Mouse (Mus musculus) lung, embryonic 15.5 days (tissue): ENCODE measurements around the gene Snx18. TPM values are rescaled to one million over a fixed set of nuclear protein-coding genes. Genes with fewer than 3 reads are reported as not detected.

ENCODE experiments used
- ATAC-seq: fragments of 200-750 bp; cut with Nextera tagmentation; 2 replicates; pipeline ENCODE4 v1.8.0; 2017; ENCODE audit warnings: moderate number of reproducible peaks, borderline replicate concordance; ENCODE audit not compliant: low FRiP score, low TSS enrichment; ENCODE audit errors: extremely low read depth
- H3K27ac ChIP-seq: fragments of 300-500 bp; sonication (generic); 2 replicates; pipeline ENCODE4 v1.5.1; 2015; ENCODE audit warnings: moderate library complexity, mild to moderate bottlenecking, inconsistent platforms
- H3K27me3 ChIP-seq: fragments of 300-500 bp; sonication (generic); 2 replicates; pipeline ENCODE4 v1.6.1; 2015; ENCODE audit warnings: inconsistent platforms
- H3K36me3 ChIP-seq: fragments of 300-500 bp; sonication (generic); 2 replicates; pipeline ENCODE4 v1.6.1; 2015; ENCODE audit warnings: inconsistent platforms
- H3K4me1 ChIP-seq: fragments of 300-500 bp; sonication (generic); 2 replicates; pipeline ENCODE4 v1.6.1; 2015; ENCODE audit warnings: inconsistent platforms
- H3K4me2 ChIP-seq: fragments of 300-500 bp; sonication (generic); 2 replicates; pipeline ENCODE4 v1.6.1; 2015; ENCODE audit warnings: inconsistent platforms, mild to moderate bottlenecking, moderate library complexity
- H3K4me3 ChIP-seq: fragments of 300-500 bp; sonication (generic); 2 replicates; pipeline ENCODE4 v1.5.1; 2015; ENCODE audit warnings: mild to moderate bottlenecking, inconsistent platforms
- H3K9ac ChIP-seq: fragments of 300-500 bp; sonication (generic); 2 replicates; pipeline ENCODE4 v1.6.1; 2015; ENCODE audit warnings: inconsistent platforms
- H3K9me3 ChIP-seq: fragments of 300-500 bp; sonication (generic); 2 replicates; pipeline ENCODE4 v1.6.1; 2016; ENCODE audit warnings: inconsistent platforms
- WGBS: fragments of 180-500 bp; shearing (Covaris S2); methylation state at CpG from one replicate; pipeline ENCODE4 v1.1.7; 2015; 5-methylcytosine and 5-hydroxymethylcytosine counted together
- polyA plus RNA-seq: library from polyadenylated mRNA; unstranded; fragments of >200 nt; fragmentation: Nextera tagmentation; extraction: Ambion mirVana; gene quantifications from 2 replicates; pipeline ENCODE4 v1.2.1, GENCODE M21; 2015

The Snx18 gene
- polyA plus RNA-seq, 1 experiment from 2014 or later, result 20.4 TPM

DNA sequence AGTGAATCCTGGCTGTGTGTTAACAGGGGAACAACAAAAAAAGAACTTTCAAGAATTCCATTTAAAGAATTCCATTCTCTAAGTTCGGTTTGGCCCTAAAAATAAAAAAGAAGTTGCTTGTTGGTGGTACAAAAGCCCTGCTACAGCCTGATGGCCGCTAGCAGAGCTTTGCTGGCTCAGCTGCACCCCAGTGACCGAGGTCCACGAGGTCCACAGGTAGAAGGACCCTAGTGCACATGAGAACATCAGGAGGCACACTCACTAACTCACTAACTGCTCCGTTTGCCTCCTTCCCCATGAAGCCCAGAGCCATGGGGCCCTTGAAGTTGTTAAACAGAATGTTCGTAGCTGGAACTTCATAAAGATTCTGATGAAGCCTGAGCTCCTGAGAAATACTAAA is 14.0 kb downstream of the Snx18 start:
- H3K27me3 ChIP-seq, result no peaks in the 10 kb centered on the region

DNA sequence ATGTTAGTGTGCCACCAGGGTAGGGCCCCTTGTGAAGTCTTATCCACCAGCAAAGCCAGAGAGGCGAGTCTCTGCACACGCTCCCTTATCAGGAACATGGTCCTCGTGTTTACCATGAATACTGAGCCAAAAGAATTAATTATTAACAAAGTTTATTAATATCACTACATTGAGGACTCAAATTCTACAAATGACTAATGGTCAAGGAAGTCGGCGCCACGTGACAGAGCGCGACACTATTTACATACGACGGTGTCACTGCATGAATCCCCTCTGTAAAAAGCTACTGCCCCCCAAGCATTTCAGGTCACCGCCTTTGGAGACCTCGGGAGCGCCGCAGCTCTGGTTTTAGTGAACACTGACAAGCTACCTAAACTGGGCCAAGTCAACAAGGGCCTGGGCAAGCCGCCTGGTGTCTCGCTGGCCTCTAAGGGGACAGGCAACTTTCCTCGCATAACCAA is 15.5 kb downstream of the Snx18 start:
- Histone ChIP-seq H3K4me1 (peaks cover 72% of the 10 kb centered on the region), H3K9me3 (no peaks in the 10 kb centered on the region), H3K36me3 (no peaks in the 10 kb centered on the region), H3K27me3 (no peaks in the 10 kb centered on the region), H3K4me3 (no peak overlapping the region), H3K4me2 (peak overlapping the region; percentile 4; the same call in 1 of the 2 replicates), H3K27ac (no peak overlapping the region), H3K9ac (no peak overlapping the region)
- no peak; the same call in 1 of the 2 replicates for ATAC-seq
- 45% methylated on average over 17 of the region's 17 CpGs for WGBS

More for the DNA sequence above, 14.0 kb downstream of the Snx18 start:
- no peak overlapping the region for H3K9ac ChIP-seq
- H3K9me3 ChIP-seq, result no peaks in the 10 kb centered on the region
- peaks cover 79% of the 10 kb centered on the region for H3K4me1 ChIP-seq
- ATAC-seq, result no peak
- peak overlapping the region; percentile 26; the same call in 1 of the 2 replicates for H3K27ac ChIP-seq
- no peak overlapping the region for H3K4me2 ChIP-seq
- H3K36me3 ChIP-seq, result no peaks in the 10 kb centered on the region
- 62% methylated on average over 6 of the region's 6 CpGs for WGBS
- H3K4me3 ChIP-seq, result no peak overlapping the region

DNA sequence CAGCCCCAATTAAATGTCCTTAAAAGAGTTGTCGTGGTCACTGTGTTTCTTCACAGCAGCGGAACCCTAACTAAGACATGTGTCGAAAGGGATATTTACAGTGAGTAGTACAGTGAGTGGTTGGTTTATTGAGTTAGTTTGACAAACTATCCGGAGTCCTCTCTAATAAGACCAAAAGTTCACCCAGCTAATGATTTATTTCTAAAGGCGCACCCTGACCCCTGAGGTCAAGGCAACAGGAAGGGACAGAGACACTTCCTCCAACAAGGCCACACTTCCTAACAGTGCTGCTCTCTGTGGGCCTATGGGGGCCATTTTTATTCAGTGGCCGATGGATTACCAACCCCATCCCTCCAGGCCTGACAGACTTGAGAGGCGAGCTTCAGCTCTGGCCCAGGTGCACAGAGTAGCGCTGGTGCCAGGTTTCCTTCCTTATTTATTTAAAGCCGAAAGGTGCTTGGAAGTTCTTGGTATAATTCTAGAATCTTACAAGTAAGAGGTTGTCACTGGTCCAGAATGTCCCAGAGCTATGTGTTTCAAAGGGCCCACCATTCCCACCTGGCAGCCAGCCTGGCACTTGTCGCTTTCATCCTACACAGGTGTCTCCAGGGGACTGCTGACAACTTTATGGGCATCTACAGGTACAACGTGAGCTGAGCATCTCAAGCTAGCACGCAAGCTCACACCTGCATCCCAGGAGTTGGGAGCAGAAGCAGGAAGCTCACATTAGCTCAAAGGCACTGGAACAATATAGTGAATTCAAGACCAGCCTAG is 16.3 kb downstream of the Snx18 start:
- H3K9me3 ChIP-seq, result no peaks in the 10 kb centered on the region
- no peak for ATAC-seq
- no peak overlapping the region for H3K4me2 ChIP-seq
- no peak overlapping the region for H3K27ac ChIP-seq
- H3K36me3 ChIP-seq, result no peaks in the 10 kb centered on the region
- H3K9ac ChIP-seq, result no peak overlapping the region
- H3K4me3 ChIP-seq, result no peak overlapping the region
- H3K4me1 ChIP-seq, result peaks cover 72% of the 10 kb centered on the region
- 81% methylated on average over 12 of the region's 12 CpGs for WGBS
- no peaks in the 10 kb centered on the region for H3K27me3 ChIP-seq

DNA sequence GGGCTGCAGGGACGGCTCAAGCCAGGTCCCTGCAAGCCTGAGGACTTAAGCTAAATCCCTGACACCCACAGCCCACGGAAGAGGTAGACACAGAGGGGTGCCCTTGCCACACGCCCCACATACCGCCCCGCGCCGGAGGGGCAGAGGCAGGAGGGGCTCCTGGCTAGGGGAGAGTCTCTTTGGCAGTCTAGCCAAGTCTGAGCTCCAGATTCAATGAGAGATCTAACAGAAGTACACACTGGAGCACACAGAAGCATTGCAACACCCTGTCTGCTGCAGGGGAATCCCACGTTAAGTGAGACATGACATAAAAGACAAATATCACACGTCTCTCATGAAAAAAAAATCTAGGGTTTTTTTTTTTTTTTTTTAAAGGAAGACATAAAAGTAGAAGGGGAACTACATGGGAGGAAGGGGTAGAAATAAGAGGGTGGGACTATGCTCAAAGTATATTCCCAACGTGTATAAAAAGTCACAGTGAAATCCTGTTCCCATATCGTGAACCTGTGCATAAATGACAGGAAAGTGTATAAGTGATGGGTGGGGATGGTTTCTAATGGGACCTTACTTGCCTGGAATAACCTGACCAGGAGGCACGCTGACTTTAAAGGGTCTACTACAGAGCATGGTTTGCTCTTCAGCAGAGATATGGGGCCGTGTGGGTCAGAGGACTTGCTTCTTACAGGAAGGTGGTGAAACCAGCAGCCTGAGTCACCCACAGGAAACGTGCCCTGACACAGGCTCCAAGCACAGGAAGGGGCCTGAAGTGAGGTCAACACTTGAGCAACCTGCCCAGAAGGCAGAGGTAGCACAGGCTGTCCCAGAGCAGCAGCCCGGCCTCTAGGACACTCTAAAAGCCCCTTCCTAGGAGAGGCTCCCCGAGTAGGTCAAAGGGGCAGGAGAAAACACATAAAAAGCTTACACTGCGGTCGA is 17.6 kb downstream of the Snx18 start:
- Histone ChIP-seq H3K36me3 (no peaks in the 10 kb centered on the region), H3K9ac (no peak overlapping the region), H3K9me3 (no peaks in the 10 kb centered on the region), H3K4me1 (peaks cover 74% of the 10 kb centered on the region), H3K4me2 (no peak overlapping the region), H3K27me3 (no peaks in the 10 kb centered on the region), H3K4me3 (no peak overlapping the region), H3K27ac (no peak overlapping the region)
- WGBS, result 85% methylated on average over 18 of the region's 18 CpGs
- no peak for ATAC-seq

DNA sequence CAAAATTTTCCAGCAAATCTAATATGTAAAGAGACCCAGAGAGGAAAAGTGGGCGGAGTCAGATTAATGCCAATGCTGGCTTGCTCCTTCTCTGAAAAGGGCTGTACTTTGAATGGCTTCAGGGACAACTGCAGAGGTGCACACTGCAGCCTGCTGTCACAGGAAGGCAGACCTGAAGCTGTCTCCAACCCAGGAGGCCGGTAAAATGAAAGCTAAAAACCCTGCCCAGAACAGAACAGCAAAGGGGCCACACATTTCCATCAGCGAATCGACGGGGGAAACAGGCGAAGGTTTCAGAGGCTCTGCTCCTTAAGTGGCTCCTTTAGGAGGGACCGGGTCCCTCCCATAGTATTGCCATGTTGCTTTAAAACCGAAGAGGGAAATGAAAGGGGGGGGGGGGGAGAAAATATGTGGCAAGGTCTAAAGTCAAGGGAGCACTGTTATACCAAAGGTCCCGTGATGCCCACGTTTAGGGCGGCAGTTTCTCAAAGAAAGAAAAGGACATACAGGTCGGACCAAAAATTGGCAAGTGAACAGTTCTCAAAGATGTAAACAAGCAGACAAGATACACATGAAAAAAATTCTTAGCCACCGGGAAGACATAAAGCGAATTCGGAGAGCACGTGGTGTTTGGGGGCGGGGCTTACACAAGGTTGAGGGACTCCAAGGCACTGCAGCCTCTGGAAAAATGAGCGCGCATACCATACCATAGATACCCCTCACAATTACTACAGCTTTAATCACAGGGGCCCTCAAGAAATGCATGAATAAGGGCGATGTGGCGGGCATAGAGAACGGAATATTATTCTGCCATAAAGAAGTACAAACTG is 18.4 kb downstream of the Snx18 start:
- Histone ChIP-seq H3K27me3 (no peaks in the 10 kb centered on the region), H3K4me3 (no peak overlapping the region), H3K27ac (no peak overlapping the region), H3K4me2 (no peak overlapping the region), H3K4me1 (peaks cover 73% of the 10 kb centered on the region), H3K9ac (no peak overlapping the region), H3K9me3 (no peaks in the 10 kb centered on the region), H3K36me3 (no peaks in the 10 kb centered on the region)
- ATAC-seq, result no peak
- 85% methylated on average over 22 of the region's 22 CpGs for WGBS

DNA sequence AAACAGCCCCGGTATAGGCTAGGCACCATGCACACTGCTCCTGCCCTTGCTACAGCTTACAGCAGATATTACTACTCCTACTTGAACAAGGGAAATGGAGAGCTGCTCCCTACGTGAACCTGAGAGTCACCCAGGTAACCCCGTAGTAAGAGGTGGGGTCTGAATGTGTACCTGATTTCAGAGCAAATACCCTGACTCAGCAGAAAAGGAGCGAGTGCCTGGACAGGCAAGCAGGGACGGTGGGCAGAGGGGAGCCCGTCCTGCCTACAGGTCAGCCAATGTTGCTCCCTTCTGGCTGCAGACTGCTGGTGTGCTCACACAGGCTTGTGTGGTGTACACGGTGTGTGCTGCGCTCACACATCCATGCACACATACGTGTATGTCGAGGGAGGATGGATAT is 20.7 kb downstream of the Snx18 start:
- no peak overlapping the region for H3K4me2 ChIP-seq
- H3K9ac ChIP-seq, result no peak overlapping the region
- H3K4me1 ChIP-seq, result peaks cover 51% of the 10 kb centered on the region
- peaks cover 13% of the 10 kb centered on the region; the same call in 1 of the 2 replicates for H3K36me3 ChIP-seq
- no peaks in the 10 kb centered on the region for H3K9me3 ChIP-seq
- no peaks in the 10 kb centered on the region for H3K27me3 ChIP-seq
- no peak overlapping the region for H3K4me3 ChIP-seq
- 79% methylated on average over 10 of the region's 10 CpGs for WGBS
- ATAC-seq, result no peak
- H3K27ac ChIP-seq, result no peak overlapping the region

DNA sequence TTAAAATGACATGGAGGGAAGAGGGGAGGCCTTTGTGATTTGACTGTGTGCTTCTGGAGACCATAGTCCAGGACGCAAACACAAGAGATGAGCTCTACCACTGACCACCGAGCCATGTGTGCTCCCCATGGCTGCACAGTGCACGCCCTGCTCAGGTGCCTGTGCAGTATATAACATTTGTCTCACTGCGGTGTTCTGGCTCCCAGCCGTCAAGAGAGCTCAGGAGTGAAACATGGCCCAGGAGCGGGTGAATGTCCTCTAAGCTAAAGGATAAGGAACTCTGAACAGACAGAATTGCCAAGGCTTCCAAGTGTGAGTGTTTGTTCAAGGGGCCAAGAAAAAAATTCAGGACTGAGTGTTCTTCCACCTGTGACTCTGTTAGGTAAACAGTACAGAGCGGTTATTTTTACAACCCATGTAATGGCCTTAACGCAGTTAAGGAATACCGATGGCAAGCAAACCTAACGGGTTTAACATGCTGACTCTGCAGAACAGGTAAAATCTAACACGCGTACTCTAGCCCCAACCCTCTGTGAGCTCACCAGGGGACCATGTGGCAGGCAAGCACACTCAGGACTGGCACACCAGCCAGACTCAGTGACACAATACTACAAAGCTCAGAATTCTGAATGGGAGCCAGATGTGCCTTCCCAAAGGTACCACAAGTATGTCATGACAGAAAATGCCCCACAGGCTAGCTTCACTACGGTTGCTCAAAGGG is 21.4 kb downstream of the Snx18 start:
- H3K4me3 ChIP-seq, result no peak overlapping the region
- H3K27ac ChIP-seq, result peak overlapping the region; percentile 39
- no peaks in the 10 kb centered on the region for H3K27me3 ChIP-seq
- no peaks in the 10 kb centered on the region for H3K9me3 ChIP-seq
- no peak overlapping the region for H3K4me2 ChIP-seq
- H3K36me3 ChIP-seq, result peaks cover 13% of the 10 kb centered on the region; the same call in 1 of the 2 replicates
- peaks cover 45% of the 10 kb centered on the region for H3K4me1 ChIP-seq
- H3K9ac ChIP-seq, result no peak overlapping the region
- whole genome bisulfite sequencing, result 66% methylated on average over 13 of the region's 13 CpGs
- ATAC-seq, result peak; percentile 45; the same call in 1 of the 2 replicates

DNA sequence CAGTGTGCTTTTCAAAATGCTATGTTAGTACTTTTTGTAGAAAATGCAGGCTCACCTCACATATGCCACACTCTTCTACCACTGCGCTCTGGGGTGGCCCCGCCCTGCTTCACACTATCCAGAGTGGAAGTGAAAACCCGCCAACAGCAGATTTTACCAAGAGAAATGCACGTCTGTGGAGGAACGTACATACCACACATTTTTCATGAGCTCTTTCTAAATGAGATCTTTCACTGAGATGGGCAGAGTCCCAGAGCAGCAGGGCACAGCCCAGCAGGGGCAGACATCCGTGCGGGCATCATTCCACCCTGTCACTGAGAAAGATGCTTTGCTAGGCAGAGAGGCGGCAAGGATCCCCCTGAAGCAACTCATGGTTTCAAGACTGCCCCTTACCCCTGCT is 22.4 kb downstream of the Snx18 start:
- Histone ChIP-seq H3K4me1 (peaks cover 42% of the 10 kb centered on the region), H3K4me3 (no peak overlapping the region), H3K9me3 (no peaks in the 10 kb centered on the region), H3K27ac (peak overlapping the region; percentile 39; the same call in 1 of the 2 replicates), H3K9ac (no peak overlapping the region), H3K36me3 (peaks cover 15% of the 10 kb centered on the region; the same call in 1 of the 2 replicates), H3K4me2 (peak overlapping the region; percentile 18; the same call in 1 of the 2 replicates), H3K27me3 (no peaks in the 10 kb centered on the region)
- WGBS, result 50% methylated on average over 8 of the region's 8 CpGs
- no peak for ATAC-seq

DNA sequence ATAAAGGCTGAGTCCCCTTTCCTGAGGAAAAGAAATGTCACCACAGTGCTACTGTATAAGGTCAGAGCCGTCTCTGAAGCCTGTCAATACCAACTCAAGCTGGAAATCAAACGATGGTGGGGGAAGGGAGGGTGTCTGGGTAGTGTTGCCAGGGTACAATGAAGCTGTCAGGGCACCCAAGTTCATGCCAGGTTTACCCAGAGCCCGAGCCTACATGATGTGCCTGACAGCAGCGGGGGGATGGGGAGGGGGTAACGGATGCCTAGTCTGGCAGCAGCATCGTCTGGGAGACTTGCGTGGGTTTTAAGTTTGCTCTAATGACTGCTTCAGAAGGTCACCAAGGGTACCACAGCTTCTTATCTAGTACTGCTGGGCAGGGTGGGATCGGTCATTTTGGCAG is 23.1 kb downstream of the Snx18 start:
- Histone ChIP-seq H3K4me1 (peaks cover 40% of the 10 kb centered on the region), H3K9me3 (no peaks in the 10 kb centered on the region), H3K27me3 (no peaks in the 10 kb centered on the region), H3K4me2 (no peak overlapping the region), H3K9ac (no peak overlapping the region), H3K36me3 (peaks cover 20% of the 10 kb centered on the region; the same call in 1 of the 2 replicates), H3K27ac (no peak overlapping the region), H3K4me3 (no peak overlapping the region)
- ATAC-seq, result no peak
- WGBS, result 49% methylated on average over 8 of the region's 8 CpGs

DNA sequence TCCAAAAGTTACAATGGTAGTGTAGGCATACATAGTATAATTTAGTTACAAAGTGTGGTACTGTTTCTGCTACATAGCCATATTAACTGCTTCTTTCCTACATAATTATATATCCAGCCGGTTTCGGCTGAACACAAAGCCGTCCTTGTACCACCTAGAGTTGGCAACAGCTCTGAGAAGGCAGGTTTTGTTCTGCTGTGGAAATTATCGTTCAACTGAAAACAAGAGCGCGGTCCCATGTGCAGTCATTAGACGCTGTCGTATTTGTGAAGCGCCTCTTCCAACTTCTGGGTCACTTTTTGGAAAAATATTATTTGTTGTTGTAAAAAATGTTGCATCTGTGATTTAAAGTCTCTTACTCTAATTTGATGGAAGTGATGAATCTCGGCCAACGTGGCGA is 24.0 kb downstream of the Snx18 start:
- H3K36me3 ChIP-seq, result peaks cover 20% of the 10 kb centered on the region; the same call in 1 of the 2 replicates
- H3K9ac ChIP-seq, result no peak overlapping the region
- no peaks in the 10 kb centered on the region for H3K9me3 ChIP-seq
- no peaks in the 10 kb centered on the region for H3K27me3 ChIP-seq
- H3K27ac ChIP-seq, result no peak overlapping the region
- no peak for ATAC-seq
- no peak overlapping the region for H3K4me3 ChIP-seq
- WGBS, result 92% methylated on average over 12 of the region's 12 CpGs
- peaks cover 39% of the 10 kb centered on the region for H3K4me1 ChIP-seq
- H3K4me2 ChIP-seq, result no peak overlapping the region

DNA sequence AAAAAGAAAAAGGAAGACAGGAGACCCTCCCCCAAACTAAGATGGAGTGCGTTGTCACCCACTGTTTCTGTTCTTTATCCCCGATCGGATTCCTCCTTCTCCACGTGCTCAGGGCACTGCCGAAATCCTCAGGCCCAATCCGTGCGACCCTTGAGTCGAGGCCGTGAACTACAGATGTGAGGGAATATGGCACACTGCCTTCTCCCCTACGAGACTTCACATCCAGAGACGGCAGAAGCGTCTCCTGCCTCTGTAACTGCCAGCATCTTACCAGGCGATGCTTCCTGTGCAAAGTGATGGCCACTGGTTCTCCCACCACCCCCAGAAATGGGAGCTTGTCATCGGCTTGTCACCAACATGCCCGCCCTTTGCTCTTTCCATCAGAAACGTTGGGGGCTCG is 24.7 kb downstream of the Snx18 start:
- Histone ChIP-seq H3K36me3 (peaks cover 20% of the 10 kb centered on the region; the same call in 1 of the 2 replicates), H3K9me3 (no peaks in the 10 kb centered on the region), H3K4me3 (no peak overlapping the region), H3K27ac (no peak overlapping the region), H3K4me2 (no peak overlapping the region), H3K4me1 (peaks cover 38% of the 10 kb centered on the region), H3K9ac (no peak overlapping the region), H3K27me3 (no peaks in the 10 kb centered on the region)
- 82% methylated on average over 17 of the region's 17 CpGs for WGBS
- no peak for ATAC-seq
